Mouse (Mus musculus) adrenal gland, adult 18-20 months (tissue): ENCODE measurements around the gene Vmn1r51. TPM values are rescaled to one million over a fixed set of nuclear protein-coding genes. Genes with fewer than 3 reads are reported as not detected.
"Not testable (repeated sequence)": the region's sequence is repeated elsewhere in the genome, so short reads cannot be mapped to it uniquely, and the experiment has no call there.

ENCODE experiments used
- DNase-seq, 2 experiments: peaks; one replicate each; pipeline ENCODE4 v3.0.0; 2021 to 2022; ENCODE audit warnings: low spot score in 2 of 2
- long read RNA-seq, 2 experiments: library from polyadenylated mRNA; stranded (forward); transcript quantifications; one replicate each; pipeline ENCODE4 v2.0.0; 2021
- total RNA-seq, 2 experiments: library from RNA; stranded (reverse); gene quantifications; 1 replicate in 1 of 2; 2 replicates in 1 of 2; pipeline ENCODE4 v1.2.3; 2021

Gene Vmn1r51
- not detected for total RNA-seq
- long read RNA-seq, experiment 1: 0 reads
- long read RNA-seq, experiment 2: 0 reads

DNA sequence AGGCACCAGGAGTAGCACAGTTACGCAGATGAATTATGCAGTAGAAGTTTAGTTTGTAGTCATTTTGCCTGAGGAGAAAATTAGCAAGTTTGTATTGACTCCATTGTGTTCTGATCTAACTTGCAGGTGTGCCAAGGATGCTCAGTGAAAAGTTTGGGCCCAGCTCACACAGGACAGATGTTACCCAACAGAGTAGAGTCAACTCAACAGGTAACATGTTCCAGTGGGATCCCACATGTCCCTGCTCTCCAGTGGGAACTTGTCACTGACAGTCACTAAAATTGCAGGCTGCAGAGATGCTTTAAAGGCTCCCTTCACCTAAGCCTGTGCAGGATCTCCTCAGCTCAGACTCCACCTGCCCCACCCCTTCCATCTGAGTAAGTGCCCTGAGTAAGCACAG is at the start of gene Vmn1r51:
Vmn1r51 (plus strand) TSS at position 301 of the 400 bp plus-strand sequence.
- DNase-seq: not testable (repeated sequence)

DNA sequence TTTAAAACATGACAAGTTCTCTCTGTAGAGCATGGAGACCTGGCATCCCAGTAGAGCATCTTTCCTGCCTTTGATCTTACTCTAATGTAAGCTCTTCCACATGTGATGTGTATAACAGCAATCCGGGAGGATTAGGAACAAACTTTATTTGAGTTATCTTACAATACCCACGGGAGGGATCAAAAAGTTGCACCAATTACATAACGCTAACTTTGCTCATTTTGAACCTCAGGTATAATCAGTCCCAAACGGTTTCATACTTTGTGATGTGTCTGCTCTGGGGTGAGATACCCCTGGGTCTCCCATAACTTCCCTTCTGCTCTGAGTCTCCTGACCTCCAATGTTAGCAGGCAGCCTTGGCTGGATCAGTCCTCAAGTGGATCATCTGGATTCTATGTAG is 44.0 kb upstream of the Vmn1r51 start, which contains the start of gene Vmn1r49:
Vmn1r49 (minus strand) TSS at position 101 of the 400 bp plus-strand sequence.
- no peak for DNase-seq

DNA sequence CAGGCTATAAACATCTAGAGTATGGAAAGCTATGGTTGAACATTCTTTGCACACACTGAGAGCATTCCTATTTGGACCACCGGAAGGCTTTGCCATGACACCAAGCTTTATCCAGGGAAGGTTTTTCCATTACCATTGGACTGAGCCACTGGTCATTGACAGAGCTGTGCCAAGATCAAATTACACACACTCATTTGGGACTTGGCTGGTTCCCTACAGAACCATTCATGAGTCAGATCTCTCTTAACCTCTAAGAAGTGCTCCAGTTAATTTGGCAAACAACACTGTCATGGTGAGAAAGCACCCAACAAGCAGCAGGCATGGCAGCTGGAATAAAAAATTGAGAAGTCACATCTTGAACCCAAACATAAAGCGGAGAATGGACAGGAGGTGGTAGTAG is 21.8 kb upstream of the Vmn1r51 start:
- no peak for DNase-seq

DNA sequence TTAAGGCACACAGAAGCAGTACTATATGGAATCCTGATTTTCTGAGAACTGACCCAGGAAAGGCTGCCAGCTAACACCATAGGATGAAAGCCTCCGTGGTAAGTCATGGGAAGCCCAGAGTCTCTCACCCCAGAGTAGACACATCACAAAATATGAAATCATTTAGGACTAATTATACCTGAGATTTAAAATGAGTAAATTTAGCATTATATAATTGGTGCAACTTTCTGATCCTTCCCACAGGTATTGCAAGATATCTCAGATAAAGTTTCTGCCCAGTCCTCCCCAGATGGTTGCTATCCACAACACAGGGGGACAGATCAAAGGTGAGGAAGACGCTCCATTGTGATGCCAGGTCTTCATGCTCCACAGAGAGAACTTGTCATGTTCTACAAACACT is 21.3 kb upstream of the Vmn1r51 start, which contains the start of gene Vmn1r50:
Vmn1r50 (plus strand) TSS at position 301 of the 400 bp plus-strand sequence.
- DNase-seq: no peak

DNA sequence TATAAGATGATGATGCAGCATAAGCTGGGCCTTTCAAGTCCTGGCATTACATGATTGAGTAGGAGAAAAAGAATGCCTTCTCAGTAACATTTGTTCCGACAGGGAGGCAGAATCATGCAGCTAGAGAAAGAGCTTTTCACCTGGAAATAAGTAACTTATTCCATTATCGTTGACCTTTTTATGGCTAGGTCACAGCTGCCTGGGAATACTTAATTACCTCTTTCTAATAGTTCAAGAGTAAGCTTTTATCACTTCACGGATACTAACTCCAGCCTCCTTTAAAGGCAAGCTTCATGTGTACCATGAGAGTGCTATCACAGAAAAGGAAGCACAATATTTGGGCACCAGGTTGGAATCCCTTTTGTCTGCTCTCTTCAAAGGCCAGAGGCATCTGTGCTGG is 37.7 kb downstream of the Vmn1r51 start:
- no peak for DNase-seq

DNA sequence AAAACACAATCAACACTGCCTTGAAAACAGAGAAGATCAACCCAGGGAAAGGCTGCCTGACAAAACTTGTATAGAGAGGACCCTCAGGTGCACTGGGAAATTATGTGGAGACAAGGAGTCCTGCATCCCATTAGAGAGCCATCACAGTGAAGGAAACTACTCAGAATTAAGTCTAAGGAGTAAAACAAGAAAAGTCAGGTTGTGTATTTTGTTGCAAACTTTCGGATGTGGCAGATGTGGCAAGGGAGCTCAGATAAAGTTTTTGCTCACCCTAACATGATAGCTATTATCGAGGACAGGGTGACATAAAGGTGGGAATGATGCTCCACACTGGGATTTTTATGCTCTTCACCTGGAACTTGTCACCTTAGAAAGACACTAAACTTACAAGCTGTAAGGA is 52.1 kb downstream of the Vmn1r51 start, which contains the start of gene Vmn1r52:
Vmn1r52 (plus strand) TSS at position 301 of the 400 bp plus-strand sequence.
- DNase-seq: no peak

Other genes with a start within 250 kb of the Vmn1r51 start
- not detected for gene Vmn1r42, start 246.2 kb upstream of the Vmn1r51 start, total RNA-seq
- gene Vmn1r43, start 246.2 kb upstream of the Vmn1r51 start, total RNA-seq: not detected
- not detected for gene Vmn1r44, start 238.9 kb upstream of the Vmn1r51 start, total RNA-seq
- not detected for gene Vmn1r45, start 182.0 kb upstream of the Vmn1r51 start, total RNA-seq
- gene Vmn1r46, start 153.3 kb upstream of the Vmn1r51 start, total RNA-seq: not detected
- not detected for gene Vmn1r47, start 106.4 kb upstream of the Vmn1r51 start, total RNA-seq
- not detected for gene Vmn1r48, start 85.8 kb upstream of the Vmn1r51 start, total RNA-seq
- gene Vmn1r49, start 44.1 kb upstream of the Vmn1r51 start, total RNA-seq: not detected
- gene Vmn1r50, start 21.2 kb upstream of the Vmn1r51 start, total RNA-seq: not detected
- gene Vmn1r52, start 52.2 kb downstream of the Vmn1r51 start, total RNA-seq: not detected
- gene V1ra8, start 80.2 kb downstream of the Vmn1r51 start, total RNA-seq: not detected
- gene Vmn1r53, start 101.8 kb downstream of the Vmn1r51 start, total RNA-seq: not detected
- not detected for gene Vmn1r54, start 123.7 kb downstream of the Vmn1r51 start, total RNA-seq
- not detected for gene BC048671, start 178.6 kb downstream of the Vmn1r51 start, total RNA-seq
- not detected for gene Chst13, start 202.6 kb downstream of the Vmn1r51 start, total RNA-seq
- under 1 TPM; 0.10 to 0.13 TPM for gene Uroc1, start 210.7 kb downstream of the Vmn1r51 start, total RNA-seq
- gene Zxdc, start 246.9 kb downstream of the Vmn1r51 start, total RNA-seq: 10 to 100 TPM; 33.0 to 43.5 TPM